Mouse (Mus musculus) liver, postnatal 0 days (tissue): Measurements from ENCODE around the gene Cul9. TPM values are rescaled to one million over a fixed set of nuclear protein-coding genes. Genes with fewer than 3 reads are reported as not detected.
"Not testable (repeated sequence)": the region's sequence is repeated elsewhere in the genome, so short reads cannot be mapped to it uniquely, and the experiment has no call there.

Source experiments
- ATAC-seq: fragments of 200-750 bp; cut with Nextera tagmentation; 2 replicates; pipeline ENCODE4 v1.8.0; 2017; ENCODE audit warnings: mild to moderate bottlenecking, moderate library complexity
- DNase-seq: peaks from one replicate; pipeline ENCODE4 v3.0.0-alpha.2; 2016
- H3K27ac ChIP-seq: fragments of 300-500 bp; sonication (generic); 2 replicates; pipeline ENCODE4 v1.5.1; 2014; ENCODE audit warnings: antibody characterized with exemption, moderate library complexity, mild to moderate bottlenecking, low read depth
- H3K27me3 ChIP-seq: fragments of 300-500 bp; sonication (generic); 2 replicates; pipeline ENCODE4 v1.6.1; 2014; ENCODE audit warnings: low read length, control low read depth, mixed read lengths; ENCODE audit not compliant: insufficient read depth
- H3K36me3 ChIP-seq: fragments of 300-500 bp; sonication (generic); replicated peaks from 2 replicates; pipeline ENCODE4 v1.6.1; 2014; ENCODE audit warnings: mild to moderate bottlenecking, control low read depth, low read length, moderate library complexity, mixed read lengths; ENCODE audit not compliant: insufficient read depth
- H3K4me1 ChIP-seq: fragments of 300-500 bp; sonication (generic); 2 replicates; pipeline ENCODE4 v1.6.1; 2014; ENCODE audit warnings: antibody characterized with exemption, mild to moderate bottlenecking, control low read depth; ENCODE audit not compliant: insufficient read depth
- H3K4me2 ChIP-seq: fragments of 300-500 bp; sonication (generic); 2 replicates; pipeline ENCODE4 v1.6.1; 2014; ENCODE audit warnings: low read depth, mild to moderate bottlenecking, low read length, moderate library complexity, mixed read lengths
- H3K4me3 ChIP-seq: fragments of 300-500 bp; sonication (generic); 2 replicates; pipeline ENCODE4 v1.5.1; 2014; ENCODE audit warnings: low read depth, low read length
- H3K9ac ChIP-seq: fragments of 300-500 bp; sonication (generic); replicated peaks from 2 replicates; pipeline ENCODE4 v1.6.1; 2014; ENCODE audit warnings: mild to moderate bottlenecking, moderate library complexity
- H3K9me3 ChIP-seq: fragments of 300-500 bp; sonication (generic); 2 replicates; pipeline ENCODE4 v1.6.1; 2016; ENCODE audit warnings: mild to moderate bottlenecking, control low read depth, low read length, mixed read lengths
- CTCF ChIP-seq: sonication (generic); IDR thresholded peaks from 2 replicates; pipeline ENCODE4 v1.5.1; 2016; ENCODE audit warnings: antibody characterized with exemption, low read depth
- EP300 ChIP-seq: IDR thresholded peaks from 2 replicates; pipeline ENCODE4 v1.6.1; 2016; ENCODE audit warnings: antibody characterized with exemption, low read depth, mild to moderate bottlenecking
- WGBS: fragments of 180-500 bp; shearing (Covaris S2); extraction: QIAGEN DNeasy Blood & Tissue Kit; methylation state at CpG from one replicate; pipeline ENCODE4 v1.1.7; 2014; ENCODE audit not compliant: insufficient replicate concordance; 5-methylcytosine and 5-hydroxymethylcytosine counted together
- polyA plus RNA-seq: library from polyadenylated mRNA; unstranded; fragments of >200 nt; fragmentation: Nextera tagmentation; extraction: Ambion mirVana; gene quantifications from 2 replicates; pipeline ENCODE4 v1.2.1, GENCODE M21; 2015

Gene Cul9
- polyA plus RNA-seq, 1 experiment from 2014 or later, result 1.0 TPM

GRCm38 (mm10) chr17:46503847-46504638 is 42.1 kb downstream of the Cul9 start:
- H3K27me3 ChIP-seq, result no peaks in the 10 kb centered on the region
- DNase-seq (no peak), ATAC-seq (no peak)
- H3K4me3 ChIP-seq, result no peak overlapping the region
- no peaks in the 10 kb centered on the region for H3K9me3 ChIP-seq
- no peaks in the 10 kb centered on the region for H3K4me1 ChIP-seq
- WGBS, result 78% methylated on average over 14 of the region's 14 CpGs
- H3K27ac ChIP-seq, result no peak overlapping the region
- H3K4me2 ChIP-seq, result no peak overlapping the region
- no peak overlapping the region for H3K9ac ChIP-seq
- TF ChIP-seq EP300 (no peak), CTCF (no peak)
- H3K36me3 ChIP-seq, result no peaks in the 10 kb centered on the region

- no peak overlapping the region for H3K4me3 ChIP-seq
- H3K27me3 ChIP-seq, result no peaks in the 10 kb centered on the region
- no peak overlapping the region for H3K9ac ChIP-seq
- 72% methylated on average over 2 of the region's 2 CpGs for WGBS
- no peaks in the 10 kb centered on the region for H3K9me3 ChIP-seq
- ATAC-seq (no peak), DNase-seq (no peak)
- H3K27ac ChIP-seq, result no peak overlapping the region
- H3K36me3 ChIP-seq, result no peaks in the 10 kb centered on the region
- no peak for TF ChIP-seq CTCF
- TF ChIP-seq EP300, result no peak
- no peaks in the 10 kb centered on the region for H3K4me1 ChIP-seq
- H3K4me2 ChIP-seq, result no peak overlapping the region
These were observed 43.4 kb downstream of the Cul9 start for GRCm38 (mm10) chr17:46502775-46503174.

- Histone ChIP-seq H3K36me3 (no peaks in the 10 kb centered on the region), H3K27me3 (peaks cover 5% of the 10 kb centered on the region; the same call in 1 of the 2 replicates), H3K27ac (no peak overlapping the region), H3K4me3 (no peak overlapping the region), H3K9me3 (no peaks in the 10 kb centered on the region), H3K4me1 (peaks cover 7% of the 10 kb centered on the region), H3K9ac (no peak overlapping the region), H3K4me2 (no peak overlapping the region)
- DNase-seq (no peak), ATAC-seq (no peak)
- WGBS, result 77% methylated on average over 8 of the region's 8 CpGs
- TF ChIP-seq CTCF, result no peak
These were observed 48.2 kb downstream of the Cul9 start for GRCm38 (mm10) chr17:46497956-46498355.

- DNase-seq (peak; percentile 77), ATAC-seq (peak; percentile 94)
- Histone ChIP-seq H3K27ac (no peak within 1 kb of the TSS), H3K4me1 (peaks cover 7% of the 10 kb centered on the region), H3K4me3 (peak within 1 kb of the TSS; percentile 52), H3K9ac (peak within 1 kb of the TSS; percentile 54), H3K9me3 (no peaks in the 10 kb centered on the region), H3K4me2 (peak within 1 kb of the TSS; percentile 86), H3K27me3 (peaks cover 5% of the 10 kb centered on the region; the same call in 1 of the 2 replicates), H3K36me3 (no peaks in the 10 kb centered on the region)
- 1% methylated on average over 43 of the region's 44 CpGs for WGBS
- no peak for TF ChIP-seq EP300
- no peak for TF ChIP-seq CTCF
These were observed 49.4 kb downstream of the Cul9 start, which contains the start of gene Dnph1 for GRCm38 (mm10) chr17:46496623-46497434. TSS of gene Dnph1 (plus strand) at chr17:46496711.

- not testable (repeated sequence) for DNase-seq, H3K9ac ChIP-seq, H3K27me3 ChIP-seq, H3K4me2 ChIP-seq, ATAC-seq, H3K4me1 ChIP-seq, H3K4me3 ChIP-seq, H3K36me3 ChIP-seq, H3K9me3 ChIP-seq, H3K27ac ChIP-seq
These were observed 50.1 kb downstream of the Cul9 start for GRCm38 (mm10) chr17:46496081-46496480.

- ATAC-seq (no peak), DNase-seq (no peak)
- no peak overlapping the region for H3K27ac ChIP-seq
- H3K27me3 ChIP-seq, result peaks cover 5% of the 10 kb centered on the region; the same call in 1 of the 2 replicates
- 68% methylated on average over 5 of the region's 5 CpGs for WGBS
- H3K9me3 ChIP-seq, result no peaks in the 10 kb centered on the region
- no peak overlapping the region for H3K4me3 ChIP-seq
- TF ChIP-seq CTCF (no peak), EP300 (no peak)
- H3K36me3 ChIP-seq, result no peaks in the 10 kb centered on the region
- H3K4me1 ChIP-seq, result peaks cover 7% of the 10 kb centered on the region
- H3K9ac ChIP-seq, result no peak overlapping the region
- H3K4me2 ChIP-seq, result no peak overlapping the region
These were observed 50.7 kb downstream of the Cul9 start for GRCm38 (mm10) chr17:46495486-46495885.
